Mouse (Mus musculus): ENCODE measurements around the gene Ush1g.

GRCm38 (mm10) chr11:115349976-115350375 is 28.1 kb upstream of the Ush1g start:
- TF ChIP-seq CTCF (IDR thresholded peaks at IDR 0.05; ENCODE audit: low read depth) (no peak), EP300 (optimal IDR thresholded peaks at IDR 0.05) (no peak)

All from stomach, postnatal 0 days (tissue).